Mouse (Mus musculus) left cerebral cortex, adult 18-20 months (tissue): ENCODE measurements around the gene Aurka. TPM values are rescaled to one million over a fixed set of nuclear protein-coding genes. Genes with fewer than 3 reads are reported as not detected.

Experiments
- DNase-seq, 2 experiments: peaks; one replicate each; pipeline ENCODE4 v3.0.0; 2021 to 2022; ENCODE audit warnings: low spot score in 2 of 2, mixed read lengths in 1 of 2
- total RNA-seq, 2 experiments: library from RNA; stranded (reverse); gene quantifications; 2 replicates each; pipeline ENCODE4 v1.2.3; 2021

Gene Aurka
- total RNA-seq, 2 experiments from 2014 or later = 0.70 to 1.0 TPM

DNA sequence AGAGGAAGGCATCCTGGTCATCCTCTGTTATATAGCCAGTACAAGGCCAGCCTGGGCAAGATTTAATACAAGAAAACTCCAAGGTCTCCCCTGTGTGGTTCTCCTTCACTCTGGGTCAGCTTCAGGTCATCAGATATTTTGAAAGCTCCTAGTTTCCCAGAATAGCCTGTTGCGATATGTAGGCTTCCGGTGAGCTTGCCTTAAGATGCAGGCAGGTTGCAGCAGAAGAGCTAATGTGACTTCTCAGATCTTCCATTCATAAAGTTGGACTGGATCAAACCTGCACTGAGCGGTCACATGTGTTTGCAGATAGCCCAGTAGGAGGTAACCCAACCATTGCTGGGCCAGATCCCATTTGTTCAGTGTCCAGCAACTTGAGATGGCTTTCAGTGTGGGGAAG lies 14.4 kb upstream of the Aurka start:
- no peak for DNase-seq

GRCm38 (mm10) chr2:172381898-172382297 lies 11.6 kb upstream of the Aurka start:
- no peak for DNase-seq

- DNase-seq = no peak
Observed at GRCm38 (mm10) chr2:172381341-172381740, 11.0 kb upstream of the Aurka start.

GRCm38 (mm10) chr2:172380513-172380912 lies 10.2 kb upstream of the Aurka start:
- no peak for DNase-seq

GRCm38 (mm10) chr2:172378332-172378731 lies 8.0 kb upstream of the Aurka start:
- peak; percentile 42 to 45 for DNase-seq

DNA sequence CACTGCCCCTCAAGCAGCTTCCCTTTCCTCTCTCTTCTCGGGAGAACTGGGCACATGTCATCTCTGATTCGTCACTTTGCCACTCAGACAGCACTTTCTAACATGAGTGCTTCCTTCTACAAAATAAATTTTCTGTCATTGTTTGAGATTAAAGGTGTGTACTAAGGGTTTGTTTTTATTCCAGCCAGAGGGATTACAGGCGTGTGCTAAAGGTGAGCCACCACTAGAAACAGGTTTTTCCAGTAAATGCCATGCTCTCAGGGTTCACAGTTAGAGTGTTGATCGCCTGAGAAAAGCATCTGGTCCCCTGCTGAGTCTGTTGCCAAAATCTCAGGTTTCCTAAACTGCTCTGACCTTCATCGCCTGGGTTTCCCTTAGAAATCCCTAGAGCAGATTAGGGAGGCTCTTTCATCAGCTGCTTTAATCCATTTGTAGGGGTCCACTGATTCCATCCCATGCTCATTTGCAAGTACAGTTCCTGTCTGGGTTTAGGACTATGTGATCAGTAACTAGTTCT lies 6.7 kb upstream of the Aurka start:
- no peak for DNase-seq

DNA sequence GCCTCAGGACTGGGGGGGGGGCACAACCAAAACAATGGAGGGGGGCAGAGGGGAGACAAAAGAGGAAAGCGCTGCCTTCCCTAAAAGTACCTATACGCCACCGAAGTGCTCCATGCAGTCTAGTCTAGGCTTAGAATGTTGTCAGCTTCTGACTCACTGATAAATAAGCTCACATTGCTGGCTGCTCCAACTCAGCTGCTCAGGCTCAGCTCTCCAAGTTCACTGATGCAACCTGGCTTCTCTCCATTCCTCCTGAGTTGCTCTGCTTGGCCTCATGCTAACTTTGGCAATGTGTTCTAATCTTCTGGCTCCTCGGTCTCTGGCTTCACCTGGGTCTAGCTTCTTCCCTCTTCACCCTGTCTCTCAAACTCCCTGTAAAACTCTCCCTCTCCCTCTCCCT lies 6.2 kb upstream of the Aurka start:
- DNase-seq = no peak

DNA sequence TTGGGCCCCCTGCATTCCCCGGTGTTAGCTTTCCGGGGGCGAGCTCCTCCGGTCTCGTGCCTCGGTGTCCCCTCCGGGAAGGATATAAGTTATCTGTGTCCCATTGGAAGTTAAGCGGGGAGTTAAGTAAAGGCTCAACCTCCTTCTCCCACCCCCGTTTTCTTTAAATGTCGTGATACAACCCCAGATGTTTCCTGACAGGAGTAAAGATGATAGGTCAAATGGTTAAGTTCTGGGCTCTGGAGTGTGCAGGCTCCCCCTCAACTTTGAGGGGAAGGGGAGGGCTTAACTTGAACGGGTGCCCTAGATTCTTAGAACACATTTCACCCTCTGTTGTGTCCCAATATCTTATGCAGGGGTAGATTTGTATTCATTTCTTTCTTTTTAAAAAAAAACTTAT lies 923 bp upstream of the Aurka start:
- DNase-seq = no peak

DNA sequence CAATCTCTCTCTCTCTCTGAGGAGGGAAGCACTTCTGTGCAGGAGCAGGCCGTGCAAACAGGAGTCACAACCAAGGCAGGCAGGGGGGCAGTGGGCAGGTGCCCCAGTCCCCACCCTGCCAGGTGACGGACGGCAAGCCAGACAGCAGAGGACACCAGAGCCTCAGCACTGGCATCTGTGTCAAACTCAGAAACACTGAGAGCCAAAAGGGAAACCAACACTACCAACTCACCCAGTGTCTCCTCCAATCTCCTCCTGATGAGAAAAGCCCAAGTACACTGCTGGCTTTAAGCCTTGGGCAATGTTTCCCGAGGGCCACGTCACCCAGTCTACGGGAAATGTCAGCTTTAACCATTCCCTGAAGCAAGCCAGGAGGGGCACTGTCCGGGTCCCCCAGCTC lies 7.2 kb downstream of the Aurka start:
- no peak for DNase-seq

GRCm38 (mm10) chr2:172355833-172356232 lies 14.5 kb downstream of the Aurka start:
- DNase-seq = no peak

DNA sequence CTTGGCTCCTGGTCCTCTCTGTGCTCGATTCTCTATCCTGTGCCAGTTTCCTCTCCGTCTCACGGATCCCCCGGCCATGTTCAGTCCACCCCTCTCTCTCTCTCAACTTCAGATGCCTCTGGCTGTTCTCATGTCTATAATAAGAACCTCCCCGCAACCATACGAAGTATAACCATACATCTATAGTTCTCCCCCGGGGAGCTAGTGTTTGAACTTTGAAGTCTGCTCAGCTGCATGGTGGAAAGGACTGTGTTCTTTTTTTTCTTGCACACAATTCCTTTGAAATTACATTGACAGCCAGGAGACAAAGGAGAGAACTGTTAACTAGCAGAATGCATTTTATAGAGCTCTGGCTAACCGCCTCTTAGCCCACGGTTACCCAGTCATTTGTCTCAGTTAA lies 15.6 kb downstream of the Aurka start:
- no peak for DNase-seq

GRCm38 (mm10) chr2:172353218-172353617 lies 17.1 kb downstream of the Aurka start:
- DNase-seq = no peak

DNA sequence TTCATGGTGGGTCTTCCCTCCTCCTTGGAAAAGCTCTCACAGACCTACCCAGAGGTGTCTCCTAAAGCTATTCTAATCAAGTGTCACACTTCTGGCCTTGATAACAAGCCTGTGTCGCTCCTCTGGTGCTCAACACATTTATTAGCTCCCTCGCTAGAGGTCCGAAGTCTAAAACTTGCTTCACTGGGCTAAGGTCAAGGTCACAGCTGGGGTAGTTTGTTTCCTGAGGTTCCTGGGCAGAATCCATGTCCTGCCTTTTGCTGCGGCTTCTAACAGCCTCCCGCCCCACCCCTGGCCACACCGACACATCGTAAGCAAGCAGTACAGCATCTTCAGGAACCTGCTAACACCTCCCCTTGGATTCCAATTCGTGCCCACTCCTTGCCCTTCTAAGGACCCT lies 19.6 kb downstream of the Aurka start:
- DNase-seq = no peak

DNA sequence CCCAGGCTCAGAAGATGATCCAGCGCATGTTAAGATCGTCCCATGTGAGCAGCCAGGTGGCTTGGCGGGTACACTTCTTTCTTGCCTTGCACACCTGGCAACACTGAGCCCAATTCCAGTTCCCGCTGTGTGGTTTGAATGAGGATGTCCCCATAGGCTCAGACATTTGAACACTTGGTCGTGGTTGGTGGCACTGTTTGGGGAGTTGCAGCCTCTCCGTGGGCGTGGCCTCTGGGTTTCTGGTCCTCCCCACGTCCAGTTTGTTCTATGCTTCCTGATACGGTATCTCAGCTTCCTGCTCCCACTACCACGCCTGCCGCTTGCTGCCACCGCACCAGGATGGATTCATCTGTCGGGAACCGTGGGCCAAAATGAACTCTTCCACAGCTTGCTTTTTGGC lies 20.6 kb downstream of the Aurka start:
- DNase-seq = no peak

DNA sequence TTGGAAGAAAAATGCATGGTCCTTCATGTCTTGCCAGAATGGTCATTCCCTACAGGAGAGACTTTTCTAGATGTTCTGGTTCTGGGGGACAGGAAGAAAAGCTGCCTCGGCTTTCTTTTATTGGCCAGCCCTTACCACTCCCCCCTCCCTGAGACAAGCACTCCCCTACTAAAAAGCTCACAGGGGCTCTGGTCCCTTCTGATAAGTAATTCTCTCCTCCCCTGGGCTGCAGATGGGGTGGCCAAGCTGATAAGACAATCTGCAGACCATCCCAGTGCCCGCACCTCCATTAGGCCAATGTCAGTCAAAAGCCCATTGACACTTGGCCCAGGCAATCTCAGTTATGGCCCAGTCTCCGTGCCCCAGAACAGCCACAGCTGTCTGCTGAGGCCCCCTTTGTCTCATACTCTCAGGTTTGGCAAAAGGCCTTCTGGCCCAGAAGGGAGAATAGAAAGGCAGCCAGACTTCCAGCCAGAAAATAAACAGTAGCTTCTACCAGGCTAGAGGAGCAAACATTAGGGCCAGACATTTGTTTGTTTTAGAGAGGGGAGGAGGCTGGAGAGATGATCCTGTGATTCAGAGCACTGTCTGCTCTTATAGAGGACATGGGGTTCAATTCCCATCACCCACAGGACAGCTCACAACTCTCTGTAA lies 21.9 kb downstream of the Aurka start:
- DNase-seq = no peak

DNA sequence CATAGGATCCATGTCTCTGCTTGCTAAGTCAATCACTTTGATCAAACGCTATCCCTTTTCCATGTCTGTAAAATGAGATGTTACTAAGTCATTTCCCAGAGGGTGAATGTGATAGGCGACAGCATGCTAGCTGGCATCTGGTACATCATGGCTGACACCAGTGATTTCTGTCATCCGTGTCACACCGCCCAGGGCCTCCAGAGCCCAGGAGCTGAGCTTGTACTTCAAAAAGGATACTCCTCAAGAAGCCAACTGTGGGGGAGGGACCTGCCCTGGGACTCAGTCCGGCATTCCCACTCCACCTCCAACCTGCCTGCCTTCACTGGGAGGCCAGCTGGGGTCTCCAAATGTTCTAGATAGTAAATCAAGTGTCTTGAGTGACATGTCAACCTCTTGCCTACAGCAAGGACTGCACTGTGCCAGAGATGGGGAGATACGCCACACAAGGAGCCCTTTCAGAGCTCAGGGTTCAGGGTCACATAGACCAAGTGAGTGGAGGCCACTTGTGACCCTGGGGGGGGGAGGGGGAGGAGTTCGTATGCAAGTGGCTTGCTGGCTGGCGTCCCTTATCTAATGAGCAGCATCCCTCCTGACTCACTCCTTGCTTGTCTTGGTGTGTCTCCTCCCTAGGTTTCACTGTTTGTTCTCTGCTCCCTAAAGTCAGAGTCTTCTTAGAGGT lies 23.3 kb downstream of the Aurka start:
- DNase-seq = no peak

DNA sequence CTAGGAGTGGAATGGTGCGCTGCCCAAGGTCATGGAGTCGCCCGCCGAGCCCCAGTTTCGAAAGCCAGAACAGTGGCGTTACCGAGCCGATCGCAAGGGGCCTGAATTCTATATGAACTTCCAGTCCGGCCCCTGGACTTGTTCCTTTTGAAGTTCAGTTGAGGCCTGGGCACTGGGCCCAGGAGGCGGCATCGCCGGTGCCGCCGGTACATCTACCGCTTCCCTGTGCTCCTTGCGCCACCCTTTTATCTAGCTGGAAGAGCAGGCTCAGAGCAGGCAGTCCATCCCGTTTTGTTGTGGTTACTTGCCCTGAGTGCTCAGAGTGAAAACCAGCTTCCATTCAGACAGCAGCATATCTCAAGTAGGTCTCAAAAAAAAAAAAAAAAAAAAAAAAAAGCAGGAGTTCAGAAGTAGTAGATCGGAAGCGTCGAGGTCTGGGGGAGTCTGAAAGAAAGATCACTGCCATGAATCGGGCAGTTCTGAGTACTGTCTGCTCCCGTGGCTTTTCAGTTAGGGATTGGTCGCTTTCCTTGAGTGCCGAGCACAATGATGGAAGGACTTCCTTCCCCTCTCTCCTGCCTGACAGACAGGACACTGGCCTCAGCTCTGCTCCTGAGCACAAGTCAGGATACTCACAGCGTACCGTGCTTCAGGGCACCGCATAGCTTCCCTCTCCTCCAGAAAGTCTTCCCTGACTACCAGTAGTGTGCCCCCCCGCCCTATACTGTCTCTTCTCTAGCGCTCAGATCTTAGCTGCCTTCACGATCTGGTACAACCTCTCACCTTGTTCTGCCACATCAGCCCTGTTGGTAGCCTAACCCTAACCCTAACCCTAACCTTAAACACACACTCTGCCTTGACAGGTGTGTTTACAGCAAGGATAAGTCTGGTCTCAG lies 24.1 kb downstream of the Aurka start:
- peak; percentile 16 to 27 for DNase-seq

GRCm38 (mm10) chr2:172345258-172345738 lies 25.0 kb downstream of the Aurka start, which contains the start of gene Fam210b:
Gene Fam210b, plus strand, starts transcription at chr2:172345565.
- DNase-seq = peak; percentile 88 to 93

- no peak for DNase-seq
Observed at GRCm38 (mm10) chr2:172344669-172345068, 25.7 kb downstream of the Aurka start.

DNA sequence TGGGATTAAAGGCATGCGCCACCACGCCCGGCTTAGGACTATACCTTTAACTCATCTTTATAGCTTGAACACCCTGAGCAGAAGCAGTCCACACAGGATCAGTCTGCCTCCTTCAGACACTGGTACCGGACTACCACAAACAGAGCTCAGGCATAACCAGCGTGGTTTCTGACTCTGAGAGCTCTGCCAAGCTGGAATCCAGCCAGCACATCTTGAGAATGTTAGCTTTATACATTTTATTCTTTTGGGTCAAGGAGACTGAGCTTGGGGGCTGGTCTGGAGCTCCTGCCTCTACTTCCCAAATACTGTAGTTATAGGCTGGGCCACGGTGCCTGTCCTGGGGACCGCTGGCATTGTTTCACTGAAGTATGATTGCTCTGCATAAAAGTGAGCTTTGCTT lies 26.6 kb downstream of the Aurka start:
- DNase-seq = no peak

- DNase-seq = no peak
Observed at GRCm38 (mm10) chr2:172341606-172342005, 28.7 kb downstream of the Aurka start.

GRCm38 (mm10) chr2:172340936-172341335 lies 29.4 kb downstream of the Aurka start:
- DNase-seq = no peak
